Mouse (Mus musculus) brain, embryonic 14.5 days (tissue): ENCODE measurements around the gene Snrpg.

Experiments
- CTCF ChIP-seq: fragments of 200-500 bp; IDR thresholded peaks from 2 replicates; pipeline ENCODE4 v1.5.1; 2012; ENCODE audit warnings: inconsistent platforms, mild to moderate bottlenecking, moderate library complexity, borderline replicate concordance; ENCODE audit not compliant: insufficient read depth, insufficient read length; ENCODE audit errors: extremely low read depth
- POLR2A ChIP-seq: fragments of 200-500 bp; IDR thresholded peaks from 2 replicates; pipeline ENCODE4 v1.6.1; 2012; ENCODE audit warnings: mild to moderate bottlenecking, inconsistent platforms, borderline replicate concordance; ENCODE audit not compliant: poor library complexity, insufficient read depth, insufficient read length, severe bottlenecking; ENCODE audit errors: extremely low read depth

- TF ChIP-seq CTCF: no peak
- no peak for TF ChIP-seq POLR2A
Observed at GRCm38 (mm10) chr6:86378341-86378740, 7.2 kb downstream of the Snrpg start.
